Mouse (Mus musculus): ENCODE measurements around the gene Tsc1. TPM values are rescaled to one million over a fixed set of nuclear protein-coding genes. Genes with fewer than 3 reads are reported as not detected.

Tsc1 gene
- polyA plus RNA-seq (2017; shearing (Covaris generic)) = 10 to 100 TPM; 13.9 to 16.2 TPM

GRCm38 (mm10) chr2:28640461-28641424, at the start of gene Tsc1:
TSS of gene Tsc1 (plus strand) at chr2:28641228.
- peak; percentile 82 for ATAC-seq

DNA sequence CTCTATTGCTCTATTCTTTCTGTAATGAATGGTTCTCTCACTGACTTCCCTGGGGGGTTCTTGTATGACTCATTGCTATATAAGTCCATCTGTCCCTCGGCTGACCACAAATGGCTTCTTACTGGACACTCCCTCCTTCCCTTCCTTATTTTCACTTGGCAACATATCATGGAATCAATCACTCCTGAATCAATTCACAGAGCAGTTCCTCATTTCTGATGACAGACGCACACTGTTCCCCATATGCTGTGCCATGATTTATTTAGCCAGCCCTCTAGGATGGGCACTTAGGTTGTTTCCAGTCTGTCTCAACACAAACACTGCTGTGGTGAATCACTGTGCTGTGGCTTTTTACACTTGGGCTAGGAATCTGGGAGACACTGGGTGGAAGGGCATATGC, 49.5 kb upstream of the Tsc1 start:
- no peak for ATAC-seq

DNA sequence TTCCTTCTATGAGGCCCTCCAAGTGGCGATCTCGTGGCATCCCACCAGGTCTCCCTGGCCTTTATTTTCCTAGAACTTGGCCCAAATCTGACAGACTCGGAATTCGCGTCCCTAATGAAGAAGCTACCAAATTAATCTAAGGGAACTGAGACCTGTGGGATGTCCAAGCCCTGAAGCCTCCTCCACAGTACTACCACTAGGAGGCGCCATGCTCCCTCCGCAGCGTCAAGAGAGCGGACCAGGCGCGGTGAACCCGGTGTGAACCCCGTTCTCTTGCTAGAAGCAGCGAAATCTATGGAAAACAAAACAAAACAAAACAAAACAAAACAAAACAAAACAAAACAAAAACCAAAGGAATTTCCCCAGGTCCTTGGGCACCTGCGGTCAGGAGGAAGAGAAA, 48.2 kb upstream of the Tsc1 start:
- no peak for ATAC-seq

- ATAC-seq = no peak
Observed at GRCm38 (mm10) chr2:28596021-28596420, 45.0 kb upstream of the Tsc1 start.

GRCm38 (mm10) chr2:28596998-28597397, 44.0 kb upstream of the Tsc1 start:
- no peak for ATAC-seq

GRCm38 (mm10) chr2:28597733-28598547, 43.1 kb upstream of the Tsc1 start:
- no peak for ATAC-seq

DNA sequence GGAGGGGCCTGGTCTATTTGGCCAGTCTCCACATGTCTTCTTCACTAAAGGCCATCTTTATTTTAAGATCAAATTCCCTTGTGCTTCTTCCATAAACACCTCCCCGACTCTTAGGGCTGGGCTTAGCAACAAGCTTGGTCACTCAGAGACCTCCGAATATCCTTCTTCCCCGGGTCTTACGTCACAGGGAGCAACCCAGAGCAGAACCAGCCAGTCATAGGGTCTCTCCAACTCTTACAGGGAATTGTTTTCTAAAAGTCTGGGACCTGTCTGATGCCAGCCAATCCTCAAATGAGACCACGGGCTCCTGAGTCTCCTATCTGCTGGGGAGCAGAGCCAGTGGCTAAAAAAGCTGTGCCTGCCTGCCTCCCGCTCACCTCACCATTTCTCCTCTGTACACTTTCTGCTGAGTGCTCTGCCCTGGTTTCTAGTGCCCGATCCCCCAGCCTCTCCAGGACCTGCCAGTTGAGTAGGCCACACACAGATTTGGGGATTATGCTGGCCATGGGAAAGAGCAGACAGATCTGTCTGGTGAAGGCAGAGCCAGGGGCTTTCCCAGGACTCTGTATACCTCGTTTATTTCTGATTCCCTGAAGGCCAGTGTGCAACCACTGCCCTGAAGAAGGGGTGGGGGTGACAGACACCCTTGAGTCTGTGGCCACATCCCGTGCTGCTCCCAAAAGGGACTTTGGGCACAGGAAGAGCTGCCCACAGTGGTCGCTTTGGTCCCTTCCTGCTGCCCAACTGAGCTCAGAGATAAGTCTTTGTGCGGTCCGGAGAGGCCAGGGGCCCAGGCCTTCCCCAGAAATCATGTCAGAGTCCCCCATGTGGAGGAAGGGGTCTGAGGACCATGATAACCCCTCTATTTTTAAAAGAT, 42.1 kb upstream of the Tsc1 start:
- no peak for ATAC-seq

DNA sequence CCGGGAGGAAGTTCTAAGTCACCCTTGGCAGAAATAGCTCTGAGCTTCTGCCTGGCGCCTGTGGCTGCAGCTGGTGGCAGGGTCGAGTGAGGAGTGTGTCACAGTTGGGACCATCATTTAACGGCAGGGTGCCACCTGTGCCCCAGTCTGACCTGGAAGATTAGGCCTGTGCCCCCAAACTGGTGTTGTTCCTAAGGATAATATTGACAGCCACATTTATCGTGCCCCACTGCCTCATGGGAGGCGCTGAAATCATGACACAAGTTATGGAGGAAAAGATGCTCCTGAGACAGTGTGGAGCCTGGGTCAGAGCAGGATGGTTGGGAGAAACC, 41.5 kb upstream of the Tsc1 start:
- no peak for ATAC-seq

- no peak for ATAC-seq
Observed at GRCm38 (mm10) chr2:28601720-28602590, 39.1 kb upstream of the Tsc1 start.

DNA sequence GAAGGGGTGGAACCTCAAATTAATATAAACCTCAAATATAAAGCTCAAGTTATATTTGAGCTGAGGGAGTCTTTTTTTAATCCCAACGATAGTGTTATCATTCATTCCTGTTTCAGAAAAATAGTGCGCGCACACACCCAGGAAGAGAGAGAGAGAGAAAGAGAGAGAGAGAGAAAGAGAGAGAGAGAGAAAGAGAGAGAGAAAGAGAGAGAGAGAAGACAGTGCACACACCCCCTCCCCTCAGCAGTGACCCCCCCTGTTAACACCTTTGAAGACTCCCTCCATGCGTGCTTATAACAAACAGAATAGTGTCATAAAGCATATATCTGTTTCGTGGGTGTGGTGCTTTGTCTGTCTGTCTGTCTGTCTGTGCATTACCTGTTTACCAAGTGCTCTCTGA, 37.5 kb upstream of the Tsc1 start:
- ATAC-seq = no peak

DNA sequence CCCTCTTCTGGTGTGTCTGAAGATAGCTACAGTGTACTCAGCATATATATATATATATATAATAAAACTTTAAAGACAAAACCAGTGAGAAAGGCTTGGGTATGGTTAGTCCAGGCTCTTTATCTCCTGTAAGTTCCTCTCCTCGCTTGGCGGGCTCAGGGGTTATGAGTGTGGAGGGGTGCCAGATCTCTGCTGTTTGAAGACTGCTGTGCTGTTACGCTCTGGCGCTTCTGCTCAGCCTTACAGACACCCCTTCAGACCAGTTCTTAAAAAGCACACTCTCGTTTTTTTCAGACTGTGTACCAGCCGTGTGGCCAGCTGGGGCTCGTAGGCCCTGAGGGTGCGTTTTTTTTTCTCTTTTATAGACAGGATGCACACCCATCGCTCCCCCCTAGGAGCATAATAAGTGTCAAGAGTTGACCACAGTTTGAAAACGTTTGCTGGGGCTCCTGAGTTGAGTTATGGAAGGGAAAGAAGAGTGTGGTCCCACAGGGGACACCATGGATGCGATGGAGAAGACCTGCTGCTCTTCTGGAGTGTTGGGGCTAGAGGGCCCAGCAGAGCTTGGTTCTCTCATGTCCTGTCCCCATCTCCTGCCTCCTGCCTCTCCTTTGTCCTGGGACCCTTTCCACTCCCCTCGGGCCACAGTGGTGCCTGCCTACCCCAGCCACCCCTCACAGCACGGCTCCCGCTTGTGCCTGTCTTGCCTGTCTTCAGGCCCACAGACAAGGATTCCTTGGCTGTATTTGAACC, 35.1 kb upstream of the Tsc1 start:
- ATAC-seq = no peak

GRCm38 (mm10) chr2:28606601-28607340, 34.3 kb upstream of the Tsc1 start:
- ATAC-seq = no peak

GRCm38 (mm10) chr2:28607341-28608165, 33.5 kb upstream of the Tsc1 start:
- no peak for ATAC-seq

DNA sequence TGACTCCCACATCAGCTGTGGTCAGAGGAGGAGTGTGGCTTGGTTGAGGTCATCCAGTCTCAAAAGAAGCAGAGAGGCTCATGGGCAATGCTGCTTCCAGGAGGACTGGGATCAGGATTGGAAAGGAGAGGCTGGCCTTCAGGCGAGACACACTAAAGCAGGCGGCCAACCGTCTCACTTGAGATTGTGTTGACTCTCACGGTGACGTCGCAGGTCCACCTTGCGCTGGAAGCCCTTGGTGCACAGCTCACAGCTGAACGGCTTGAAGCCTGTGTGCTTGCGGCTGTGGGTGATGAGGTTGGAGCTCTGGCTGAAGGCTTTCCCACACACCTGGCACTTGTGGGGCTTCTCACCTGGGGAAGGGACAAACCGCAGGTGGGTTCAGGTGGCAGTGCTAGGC, 31.2 kb upstream of the Tsc1 start:
- ATAC-seq = no peak

DNA sequence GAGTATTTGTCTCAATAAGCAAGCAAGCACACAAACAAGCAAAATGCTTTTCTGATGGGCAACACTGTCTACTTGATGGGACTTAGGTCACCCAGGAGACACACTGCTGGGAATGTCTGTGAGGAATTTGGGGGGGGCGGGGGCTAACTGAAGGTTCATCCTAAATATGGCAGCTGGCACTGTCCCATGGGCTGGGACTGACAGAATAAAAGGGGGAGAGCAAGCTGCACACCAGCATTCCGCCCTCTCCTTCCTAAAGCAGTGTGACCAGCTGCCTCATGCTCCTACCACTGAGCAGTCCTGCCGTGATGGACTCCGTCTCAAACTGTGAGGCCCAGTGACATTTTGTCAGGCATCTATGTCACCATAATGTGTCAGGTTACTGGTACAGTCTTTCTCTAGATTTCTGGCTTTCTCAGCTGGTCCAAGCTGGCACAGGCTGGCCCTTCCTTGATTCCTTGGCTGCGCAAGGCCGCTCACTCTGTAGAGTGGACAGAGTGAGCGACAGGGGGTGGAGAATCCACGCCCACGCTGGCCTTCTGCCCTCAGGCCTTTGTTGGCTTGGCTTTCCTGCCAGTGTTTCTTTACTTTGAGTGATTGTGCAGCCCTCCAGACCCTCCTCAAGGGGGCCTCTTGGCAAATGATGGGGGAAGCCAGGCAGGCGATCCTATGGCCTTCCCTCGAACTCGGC, 30.2 kb upstream of the Tsc1 start:
- no peak for ATAC-seq

GRCm38 (mm10) chr2:28611407-28611787, 29.6 kb upstream of the Tsc1 start:
- no peak for ATAC-seq

GRCm38 (mm10) chr2:28612436-28613063, 28.5 kb upstream of the Tsc1 start:
- no peak for ATAC-seq

GRCm38 (mm10) chr2:28613599-28613998, 27.4 kb upstream of the Tsc1 start:
- no peak for ATAC-seq
